Mouse (Mus musculus) left cerebral cortex, postnatal 25 days (tissue): Measurements from ENCODE around the gene Eif4ebp2. TPM values are rescaled to one million over a fixed set of nuclear protein-coding genes. Genes with fewer than 3 reads are reported as not detected.

Source experiments
- DNase-seq, 2 experiments: peaks; one replicate each; pipeline ENCODE4 v3.0.0; 2022; ENCODE audit warnings: low spot score in 2 of 2, mixed read lengths in 1 of 2
- intact Hi-C: fragments of 180-260 bp; cut with DNase I; formaldehyde crosslinking; loops from one replicate; pipeline ENCODE4 v1.15.1; 2025
- total RNA-seq, 2 experiments: library from RNA; stranded (reverse); gene quantifications; 2 replicates each; pipeline ENCODE4 v1.2.3; 2021

Eif4ebp2 gene
- total RNA-seq, 2 experiments from 2014 or later, result 47.7 to 51.4 TPM

- no peak for DNase-seq
- intact Hi-C loops, result no loop called here
Measured at GRCm38 (mm10) chr10:61423289-61423688, 29.2 kb downstream of the Eif4ebp2 start.

- no peak for DNase-seq
- intact Hi-C loops, result no loop called here
Measured at GRCm38 (mm10) chr10:61422861-61423260, 29.6 kb downstream of the Eif4ebp2 start.

- no peak for DNase-seq
- intact Hi-C loops, result no loop called here
Measured at GRCm38 (mm10) chr10:61420011-61420410, 32.5 kb downstream of the Eif4ebp2 start.

- no peak for DNase-seq
- intact Hi-C loops, result no loop called here
Measured at GRCm38 (mm10) chr10:61419146-61419545, 33.3 kb downstream of the Eif4ebp2 start.

- DNase-seq, result no peak
- intact Hi-C loops, result no loop called here
Measured at GRCm38 (mm10) chr10:61418131-61418900, 34.1 kb downstream of the Eif4ebp2 start.

- no peak for DNase-seq
- intact Hi-C loops, result no loop called here
Measured at GRCm38 (mm10) chr10:61417672-61418071, 34.8 kb downstream of the Eif4ebp2 start, which contains the start of gene Nodal. TSS of gene Nodal (plus strand) at chr10:61417972.

- DNase-seq, result no peak
- intact Hi-C loops, result no loop called here
Measured at GRCm38 (mm10) chr10:61417046-61417445, 35.4 kb downstream of the Eif4ebp2 start.

- no peak for DNase-seq
- intact Hi-C loops, result no loop called here
Measured at GRCm38 (mm10) chr10:61416561-61416960, 35.9 kb downstream of the Eif4ebp2 start.

- intact Hi-C loops, result no loop called here
- DNase-seq, result no peak
Measured at GRCm38 (mm10) chr10:61415890-61416289, 36.6 kb downstream of the Eif4ebp2 start.

- DNase-seq, result no peak
- intact Hi-C loops, result no loop called here
Measured at GRCm38 (mm10) chr10:61415240-61415639, 37.2 kb downstream of the Eif4ebp2 start.

GRCm38 (mm10) chr10:61412910-61413625 lies 39.4 kb downstream of the Eif4ebp2 start:
- intact Hi-C loops, result loop anchor here (5.0 kb wide), 1 partner anchor 216 kb away; no protein-coding TSS in a partner anchor

GRCm38 (mm10) chr10:61410193-61410592 lies 42.3 kb downstream of the Eif4ebp2 start:
- intact Hi-C loops, result loop anchor here (5.0 kb wide), 1 partner anchor 213 kb away; no protein-coding TSS in a partner anchor

More at GRCm38 (mm10) chr10:61412910-61413625, 39.4 kb downstream of the Eif4ebp2 start:
- no peak for DNase-seq

GRCm38 (mm10) chr10:61409776-61410175 lies 42.7 kb downstream of the Eif4ebp2 start:
- DNase-seq, result no peak
- intact Hi-C loops, result loop anchor here (5.0 kb wide), 1 partner anchor 212 kb away; no protein-coding TSS in a partner anchor

More at GRCm38 (mm10) chr10:61410193-61410592, 42.3 kb downstream of the Eif4ebp2 start:
- no peak for DNase-seq

- intact Hi-C loops, result no loop called here
- DNase-seq, result no peak
Measured at GRCm38 (mm10) chr10:61405958-61406357, 46.5 kb downstream of the Eif4ebp2 start.

- intact Hi-C loops, result no loop called here
- DNase-seq, result no peak
Measured at GRCm38 (mm10) chr10:61402911-61403310, 49.5 kb downstream of the Eif4ebp2 start.

GRCm38 (mm10) chr10:61402480-61402879 lies 50.0 kb downstream of the Eif4ebp2 start:
- intact Hi-C loops, result no loop called here
- DNase-seq, result no peak

GRCm38 (mm10) chr10:61400407-61400806 lies 52.1 kb downstream of the Eif4ebp2 start:
- intact Hi-C loops, result no loop called here

GRCm38 (mm10) chr10:61399156-61399734 lies 53.2 kb downstream of the Eif4ebp2 start:
- DNase-seq, result peak; percentile 62
- intact Hi-C loops, result loop anchor here (1.0 to 5.0 kb wide), 2 partner anchors 58 to 197 kb away; no protein-coding TSS in a partner anchor

More at GRCm38 (mm10) chr10:61400407-61400806, 52.1 kb downstream of the Eif4ebp2 start:
- DNase-seq, result no peak

GRCm38 (mm10) chr10:61398125-61398524 lies 54.3 kb downstream of the Eif4ebp2 start:
- DNase-seq, result no peak
- intact Hi-C loops, result loop anchor here (5.0 kb wide), 1 partner anchor 196 kb away; no protein-coding TSS in a partner anchor
